Mouse (Mus musculus) mature B cell (primary cell): ENCODE results near the gene Ldlrad3.

Experiments used
- in situ Hi-C: fragments of 300-500 bp; cut with MboI; formaldehyde crosslinking; loops from 2 replicates; pipeline ENCODE4 v1.14.3; 2019

The Ldlrad3 gene

GRCm38 (mm10) chr2:102185951-102186561 is at the start of gene Ldlrad3:
Gene Ldlrad3, minus strand, starts transcription at chr2:102186385.
- in situ Hi-C loops = no loop called here

DNA sequence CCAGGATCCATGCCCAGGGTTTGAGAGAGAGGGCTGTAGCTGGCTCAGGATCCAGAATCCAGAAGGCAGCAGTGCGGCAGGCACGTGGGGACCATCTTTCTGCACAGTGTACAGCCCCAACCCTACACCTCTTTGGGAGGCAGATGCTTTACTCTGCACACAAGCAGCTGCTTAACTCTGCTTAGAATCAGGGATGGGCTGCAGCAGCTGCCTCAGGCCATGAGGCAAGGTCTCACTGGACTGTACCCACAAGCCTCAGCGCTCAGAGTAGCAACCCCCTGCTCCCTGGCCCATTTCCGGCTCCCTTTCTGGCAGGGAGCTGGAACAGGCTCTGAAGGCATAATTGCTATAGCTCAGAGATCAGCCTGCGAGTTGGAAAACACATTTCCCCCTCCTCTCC is 45.3 kb upstream of the Ldlrad3 start:
- in situ Hi-C loops = no loop called here

GRCm38 (mm10) chr2:102229126-102229525 is 42.9 kb upstream of the Ldlrad3 start:
- in situ Hi-C loops = no loop called here

DNA sequence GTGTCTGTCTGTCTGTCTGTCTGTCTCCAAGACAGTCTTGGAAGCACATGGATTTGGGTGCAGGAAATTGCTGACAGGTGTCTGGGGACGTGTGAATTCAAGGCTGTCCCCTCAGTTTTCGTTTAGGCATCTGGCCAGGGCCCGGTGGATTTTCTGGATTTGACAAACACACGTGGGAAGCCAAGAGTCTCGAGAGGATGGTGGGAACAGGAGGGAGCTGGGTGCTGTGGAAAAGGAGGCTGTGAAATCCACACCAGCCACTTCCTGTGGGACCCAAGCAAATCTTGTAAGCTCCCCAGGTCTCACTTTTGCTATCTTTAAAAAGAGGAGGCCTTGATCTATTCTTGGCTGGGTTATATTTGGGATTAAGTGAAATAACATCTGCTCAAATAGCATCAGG is 42.1 kb upstream of the Ldlrad3 start:
- in situ Hi-C loops = no loop called here

DNA sequence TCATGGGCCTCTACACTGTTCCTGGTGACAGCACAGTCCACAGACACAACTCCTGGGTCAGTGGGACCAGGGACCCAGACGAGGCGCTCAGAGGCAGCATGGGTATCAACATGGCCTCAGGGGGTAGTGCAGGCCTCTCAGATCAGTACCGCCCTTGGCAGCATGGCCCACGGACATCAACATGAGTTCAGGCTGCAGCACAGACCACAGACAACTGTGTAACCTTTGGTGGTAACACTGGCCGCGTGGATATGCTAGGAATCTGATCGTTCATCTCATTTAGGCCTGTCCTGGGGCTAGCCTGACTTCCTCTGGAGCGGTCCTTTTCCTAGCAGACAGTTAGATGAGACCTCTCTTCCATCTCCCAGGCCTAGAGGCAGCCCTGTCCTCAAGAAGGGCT is 41.7 kb upstream of the Ldlrad3 start:
- in situ Hi-C loops = no loop called here

DNA sequence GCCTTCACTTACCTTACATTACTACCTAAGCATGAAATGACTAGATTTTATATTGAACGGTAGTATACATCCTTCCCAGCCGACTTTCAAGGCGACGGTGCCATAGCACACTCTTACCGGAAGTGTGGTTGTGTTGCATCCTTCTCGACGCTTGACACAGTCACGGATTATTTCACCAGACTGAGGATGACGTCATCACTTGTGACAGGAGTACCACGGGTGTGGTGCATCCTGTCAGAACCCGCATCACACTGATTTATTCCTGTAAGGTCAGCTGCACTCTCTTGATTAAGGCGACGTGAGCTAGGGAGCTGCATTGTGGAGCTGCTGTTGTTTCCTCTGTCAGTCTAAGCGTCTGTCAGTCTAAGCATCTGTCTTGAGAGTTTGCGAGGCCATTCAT is 40.1 kb upstream of the Ldlrad3 start:
- in situ Hi-C loops = no loop called here

DNA sequence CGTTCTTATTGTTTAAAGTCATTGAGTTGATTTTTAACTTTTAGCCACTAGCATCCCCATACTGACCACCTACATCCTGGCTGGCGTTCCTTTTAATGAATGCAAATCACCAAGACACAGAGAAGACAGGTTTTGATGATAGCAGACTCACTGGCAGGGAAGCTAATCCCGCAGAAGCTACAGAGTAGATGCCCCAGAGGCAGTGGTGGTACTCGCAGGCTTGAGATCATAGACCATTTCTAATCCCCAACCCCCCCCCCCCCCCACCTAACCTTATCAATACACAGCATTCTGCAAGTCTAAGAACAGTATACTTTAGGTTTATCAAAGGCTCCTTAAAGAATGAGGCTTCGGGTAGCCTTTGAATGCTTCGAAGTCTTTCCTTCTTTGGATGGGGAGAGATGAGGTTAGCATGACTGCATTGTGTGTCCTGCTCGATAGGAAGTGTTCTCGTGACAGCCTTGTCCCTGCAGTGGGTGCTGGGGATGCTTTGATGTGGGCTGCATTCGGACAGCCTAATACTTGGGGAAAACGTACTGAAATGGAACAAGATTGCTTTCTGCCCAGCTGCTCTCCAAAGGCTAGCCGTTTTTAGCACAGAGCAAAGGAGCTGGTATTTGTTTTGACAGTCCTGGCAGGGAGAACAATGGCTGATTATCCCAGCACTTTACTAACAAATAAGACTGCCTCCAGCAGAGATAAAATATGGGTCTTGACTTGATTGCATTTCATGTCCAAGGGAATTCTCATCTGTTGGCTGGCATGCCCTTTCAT is 37.4 kb upstream of the Ldlrad3 start:
- in situ Hi-C loops = no loop called here

DNA sequence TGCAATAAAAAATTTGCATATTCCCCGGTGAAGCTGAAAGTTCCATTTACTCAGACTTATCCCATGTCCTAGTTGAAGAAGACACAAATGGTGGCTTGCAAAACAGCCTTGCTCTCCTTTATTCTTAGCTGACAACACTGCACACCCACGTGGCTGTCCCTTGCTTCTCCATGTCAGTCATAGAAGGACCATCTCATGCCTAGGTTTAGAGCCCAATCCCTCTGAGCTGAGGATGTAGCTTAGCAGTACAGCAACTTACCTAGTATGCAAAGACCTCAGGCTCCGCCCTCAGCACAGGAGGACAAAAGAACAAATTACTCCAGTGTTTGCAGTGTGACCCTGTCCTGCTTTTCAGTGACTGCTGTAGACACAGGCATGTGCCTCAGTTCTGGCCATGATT is 36.6 kb upstream of the Ldlrad3 start:
- in situ Hi-C loops = no loop called here

GRCm38 (mm10) chr2:102216817-102217216 is 30.6 kb upstream of the Ldlrad3 start:
- in situ Hi-C loops = no loop called here

- in situ Hi-C loops = no loop called here
These were observed 25.9 kb upstream of the Ldlrad3 start for GRCm38 (mm10) chr2:102212096-102212495.

GRCm38 (mm10) chr2:102205672-102206399 is 19.7 kb upstream of the Ldlrad3 start:
- in situ Hi-C loops = no loop called here

- in situ Hi-C loops = no loop called here
These were observed 17.3 kb upstream of the Ldlrad3 start for GRCm38 (mm10) chr2:102203478-102203877.

- in situ Hi-C loops = no loop called here
These were observed 16.1 kb upstream of the Ldlrad3 start for GRCm38 (mm10) chr2:102202211-102202770.

- in situ Hi-C loops = no loop called here
These were observed 15.2 kb upstream of the Ldlrad3 start for GRCm38 (mm10) chr2:102201198-102201948.

DNA sequence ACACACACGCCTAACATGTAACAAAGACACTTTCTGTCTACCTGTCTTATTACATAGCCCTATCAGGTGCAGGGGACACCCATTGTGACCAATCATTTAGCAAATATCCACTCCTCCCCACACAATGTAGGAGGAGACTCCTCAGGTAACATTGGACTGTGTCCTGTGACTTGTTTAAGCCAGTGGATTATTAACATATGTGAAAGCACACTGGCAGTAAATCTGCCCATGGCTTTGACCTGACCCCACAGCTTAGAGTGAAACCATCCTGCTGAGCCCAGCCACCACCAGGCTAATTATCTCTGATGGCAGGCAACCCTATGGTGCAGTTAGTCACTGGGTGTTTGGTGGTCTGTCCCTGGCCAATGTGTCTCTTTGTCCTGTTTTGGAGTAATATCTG is 11.1 kb upstream of the Ldlrad3 start:
- in situ Hi-C loops = no loop called here

GRCm38 (mm10) chr2:102196709-102197108 is 10.5 kb upstream of the Ldlrad3 start:
- in situ Hi-C loops = no loop called here

DNA sequence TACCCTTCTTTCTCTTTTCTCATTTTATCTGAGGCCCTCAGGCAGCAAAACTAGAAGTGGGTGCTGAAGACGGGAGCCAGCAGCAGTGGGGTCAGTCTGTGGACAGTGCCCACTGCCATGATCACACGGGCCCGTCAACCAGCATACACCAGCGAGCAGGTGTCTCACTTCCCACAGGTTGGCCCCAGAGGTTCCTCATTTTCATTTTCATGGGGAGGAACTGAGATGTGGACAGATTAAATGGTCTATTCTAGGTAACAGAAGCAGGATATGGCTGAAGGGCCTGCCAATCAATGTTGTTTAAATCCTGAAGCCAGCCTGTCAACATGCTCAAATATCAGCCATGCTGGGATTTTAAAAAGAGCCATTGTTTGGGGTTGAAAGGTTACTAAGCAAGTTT is 9.3 kb upstream of the Ldlrad3 start:
- in situ Hi-C loops = no loop called here

DNA sequence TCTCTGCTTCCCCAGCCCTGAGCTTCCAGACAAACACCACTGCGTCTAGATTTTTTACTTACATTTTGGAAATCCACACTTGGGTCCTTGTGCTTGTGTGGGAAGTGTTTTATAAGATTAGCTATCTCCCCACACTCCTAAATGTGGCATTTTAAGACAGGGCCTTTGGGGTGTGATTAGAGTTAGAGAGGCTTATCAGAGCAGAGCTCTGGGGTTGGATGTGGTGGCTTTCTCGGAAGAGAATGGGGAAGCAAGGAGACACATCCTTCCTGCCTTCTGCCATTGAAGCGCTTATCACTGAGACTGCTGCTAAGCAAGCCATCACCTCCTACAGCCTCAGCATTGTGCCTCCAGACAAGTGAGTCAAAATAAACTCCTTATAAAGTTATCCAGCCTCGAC is 8.1 kb upstream of the Ldlrad3 start:
- in situ Hi-C loops = no loop called here

DNA sequence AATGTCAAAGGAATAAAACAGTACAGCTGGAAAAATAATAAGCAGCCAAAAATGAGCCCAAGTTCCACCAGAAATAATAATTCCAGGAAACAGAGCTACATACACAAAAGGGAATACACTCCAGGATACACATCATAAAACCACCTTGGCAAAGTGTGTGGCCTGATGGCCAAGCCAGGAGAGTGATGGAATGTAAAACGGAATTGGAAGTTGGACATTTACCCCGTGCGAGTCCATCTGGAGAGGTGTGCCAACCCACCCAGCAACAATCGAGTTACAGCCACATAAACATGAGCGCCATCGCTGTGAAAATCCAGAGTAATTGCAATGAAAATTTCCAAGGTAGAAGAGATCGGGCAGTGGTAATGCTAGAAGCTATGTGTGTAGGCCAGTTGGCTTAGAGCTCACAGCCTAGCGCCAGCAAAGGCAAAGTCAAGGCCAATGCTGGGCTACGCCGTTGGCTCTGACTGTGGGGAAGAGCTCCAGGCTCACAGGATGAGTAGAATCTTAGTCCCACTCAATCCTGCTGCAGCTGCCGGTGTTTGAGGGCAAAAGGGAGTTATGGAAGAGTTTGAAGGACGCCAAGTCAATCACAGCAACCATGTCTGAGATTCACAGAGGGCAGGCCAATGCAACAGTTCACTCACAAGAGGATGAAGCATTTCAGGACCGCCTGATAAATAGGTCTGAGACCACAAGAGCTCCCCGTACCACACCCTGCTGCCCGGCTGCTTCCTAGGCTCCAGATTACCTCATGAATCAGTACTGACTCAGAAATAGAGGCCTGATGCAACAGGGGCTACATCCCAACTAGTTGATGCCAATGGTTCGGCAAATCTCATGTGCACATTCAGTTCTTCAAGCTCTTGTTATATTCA is 7.0 kb upstream of the Ldlrad3 start:
- in situ Hi-C loops = no loop called here

GRCm38 (mm10) chr2:102191736-102192135 is 5.6 kb upstream of the Ldlrad3 start:
- in situ Hi-C loops = no loop called here

DNA sequence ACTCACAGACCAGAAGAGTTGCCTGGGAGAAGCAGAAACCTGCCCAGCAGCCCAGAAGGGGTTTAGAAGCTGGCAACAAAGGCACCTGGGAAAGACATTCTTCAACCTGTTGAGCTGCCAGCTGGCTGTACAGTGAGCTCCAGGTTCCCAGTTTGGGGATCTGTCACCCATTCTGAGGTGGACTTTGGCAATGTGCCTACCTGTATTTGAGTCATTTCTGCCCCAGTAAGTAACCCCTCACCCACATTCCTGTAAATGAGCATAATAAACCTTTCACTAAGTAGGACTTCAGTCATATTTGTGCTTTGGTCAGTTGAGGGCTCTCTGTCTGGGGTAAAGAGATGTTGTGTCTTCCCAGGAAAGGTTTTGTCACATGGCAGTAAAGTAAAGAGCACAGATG is 4.8 kb upstream of the Ldlrad3 start:
- in situ Hi-C loops = no loop called here
